Mouse (Mus musculus) heart, embryonic 16.5 days (tissue): ENCODE measurements at regions not wholly inside any gene's neighbourhood (a gene's known extent, or its start where the extent isn't known, plus 50 kb on each side); places are given as distances from the start of the nearest gene placed in this dataset.

Source experiments
- ATAC-seq: fragments of 200-750 bp; cut with Nextera tagmentation; replicated peaks from 2 replicates; pipeline ENCODE4 v1.8.0; 2017; ENCODE audit warnings: moderate number of reproducible peaks; ENCODE audit not compliant: insufficient read depth, low FRiP score; ENCODE audit errors: extremely low read depth
- H3K27ac ChIP-seq: fragments of 300-500 bp; sonication (generic); 2 replicates; pipeline ENCODE4 v1.5.1; 2014; ENCODE audit warnings: mild to moderate bottlenecking, low read length, control low read depth, moderate library complexity
- H3K27me3 ChIP-seq: fragments of 300-500 bp; sonication (generic); 2 replicates; pipeline ENCODE4 v1.6.1; 2014; ENCODE audit warnings: low read length, mixed read lengths; ENCODE audit not compliant: control insufficient read depth, insufficient read depth
- H3K36me3 ChIP-seq: fragments of 300-500 bp; sonication (generic); 2 replicates; pipeline ENCODE4 v1.6.1; 2014; ENCODE audit not compliant: control insufficient read depth, insufficient read depth
- H3K4me1 ChIP-seq: fragments of 300-500 bp; sonication (generic); 2 replicates; pipeline ENCODE4 v1.6.1; 2014; ENCODE audit warnings: low read length, mixed read lengths; ENCODE audit not compliant: control insufficient read depth, insufficient read depth
- H3K4me2 ChIP-seq: fragments of 300-500 bp; sonication (generic); 2 replicates; pipeline ENCODE4 v1.6.1; 2014; ENCODE audit warnings: low read depth, mild to moderate bottlenecking, control low read depth, low read length
- H3K4me3 ChIP-seq: fragments of 300-500 bp; sonication (generic); 2 replicates; pipeline ENCODE4 v1.5.1; 2014; ENCODE audit warnings: mild to moderate bottlenecking, control low read depth, low read length
- H3K9ac ChIP-seq: fragments of 300-500 bp; sonication (generic); 2 replicates; pipeline ENCODE4 v1.6.1; 2014; ENCODE audit warnings: low read length, control low read depth
- H3K9me3 ChIP-seq: fragments of 300-500 bp; sonication (generic); replicated peaks from 2 replicates; pipeline ENCODE4 v1.6.1; 2016; ENCODE audit warnings: low read length; ENCODE audit not compliant: control insufficient read depth
- WGBS: fragments of 180-500 bp; shearing (Covaris S2); extraction: QIAGEN DNeasy Blood & Tissue Kit; methylation state at CpG from one replicate; pipeline ENCODE4 v1.1.7; 2014; 5-methylcytosine and 5-hydroxymethylcytosine counted together

DNA sequence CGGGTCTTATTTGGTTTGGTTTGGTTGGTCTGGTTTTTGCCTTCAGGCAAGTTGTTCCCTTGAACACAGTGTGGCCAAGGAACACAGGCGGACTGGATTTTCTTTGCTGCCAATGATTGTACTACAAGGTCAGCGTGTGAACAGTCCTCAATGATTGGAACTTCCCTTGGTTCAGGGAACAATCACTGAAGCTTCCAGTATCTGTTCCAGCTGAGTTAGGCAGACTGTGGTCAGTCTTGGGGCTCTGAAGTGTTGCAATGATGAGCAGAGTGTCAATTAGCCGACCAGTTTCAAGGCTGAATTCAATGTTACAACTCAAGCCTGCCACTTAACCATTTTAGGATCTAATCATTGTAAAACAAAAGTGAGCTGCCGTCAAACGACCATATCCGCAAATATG lies 189.5 kb upstream of the Onecut1 start:
- Histone ChIP-seq H3K4me2 (no peak overlapping the region), H3K9ac (no peak overlapping the region), H3K36me3 (no peaks in the 10 kb centered on the region), H3K27ac (no peak overlapping the region), H3K4me1 (no peaks in the 10 kb centered on the region), H3K27me3 (no peaks in the 10 kb centered on the region), H3K9me3 (peaks cover 3% of the 10 kb centered on the region; the same call in 1 of the 2 replicates), H3K4me3 (no peak overlapping the region)
- ATAC-seq = no peak
- WGBS = 81% methylated on average over 7 of the region's 7 CpGs

DNA sequence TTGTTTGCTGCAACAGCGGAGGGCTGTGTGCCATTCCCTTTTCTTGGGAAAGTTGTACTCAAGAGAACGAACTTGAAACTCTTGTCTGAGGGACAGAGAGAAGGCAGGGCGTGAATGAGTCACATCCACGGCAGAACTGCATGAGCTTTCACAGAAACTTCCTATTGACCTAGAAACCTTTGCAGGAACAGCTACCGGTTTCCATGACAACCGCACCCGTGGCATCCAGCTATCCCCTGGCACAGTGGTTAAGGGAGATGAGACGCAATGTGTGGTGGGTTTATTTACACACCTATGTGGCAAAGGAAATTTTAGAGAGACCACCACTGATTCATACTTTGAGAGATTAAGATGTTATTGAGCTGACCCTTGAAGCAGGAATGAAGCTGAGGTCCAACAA lies 163.5 kb upstream of the Onecut1 start:
- no peak for ATAC-seq
- WGBS = 73% methylated on average over 8 of the region's 8 CpGs
- no peak overlapping the region for H3K4me3 ChIP-seq

DNA sequence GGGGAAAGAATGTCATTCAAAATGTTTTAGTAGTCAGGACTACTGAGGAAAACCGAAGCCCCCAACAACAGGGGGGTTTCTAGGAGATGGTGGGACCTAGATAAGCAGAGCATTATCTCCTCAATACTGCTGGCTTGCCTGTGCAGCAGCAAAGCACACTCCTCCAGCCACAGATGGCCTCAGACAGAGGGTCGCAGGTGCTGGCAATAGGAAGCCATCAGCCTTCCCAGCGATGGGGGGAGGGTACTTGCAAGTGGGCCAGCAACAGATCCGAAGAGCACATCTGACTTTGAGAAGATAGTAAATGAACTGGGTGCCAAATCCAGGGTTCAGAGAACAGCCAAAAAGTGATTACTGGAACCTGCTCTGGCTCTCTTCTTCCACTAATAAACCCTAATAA lies 156.0 kb upstream of the Onecut1 start:
- Histone ChIP-seq H3K4me1 (no peaks in the 10 kb centered on the region), H3K4me2 (no peak overlapping the region), H3K9ac (no peak overlapping the region), H3K27ac (no peak overlapping the region), H3K27me3 (no peaks in the 10 kb centered on the region), H3K36me3 (no peaks in the 10 kb centered on the region), H3K4me3 (no peak overlapping the region), H3K9me3 (no peaks in the 10 kb centered on the region)
- 38% methylated on average over 4 of the region's 4 CpGs for WGBS
- no peak for ATAC-seq

More for the DNA sequence above, 163.5 kb upstream of the Onecut1 start:
- Histone ChIP-seq H3K4me1 (no peaks in the 10 kb centered on the region), H3K27ac (no peak overlapping the region), H3K27me3 (no peaks in the 10 kb centered on the region), H3K9me3 (no peaks in the 10 kb centered on the region), H3K36me3 (no peaks in the 10 kb centered on the region), H3K4me2 (no peak overlapping the region), H3K9ac (no peak overlapping the region)

GRCm38 (mm10) chr9:74707608-74708007 lies 154.1 kb upstream of the Onecut1 start:
- H3K27me3 ChIP-seq = no peaks in the 10 kb centered on the region
- WGBS = 57% methylated on average over 1 of the region's 1 CpGs
- H3K9ac ChIP-seq = no peak overlapping the region
- H3K36me3 ChIP-seq = no peaks in the 10 kb centered on the region
- H3K4me3 ChIP-seq = no peak overlapping the region
- no peak overlapping the region for H3K4me2 ChIP-seq
- no peak for ATAC-seq
- no peaks in the 10 kb centered on the region for H3K4me1 ChIP-seq
- no peak overlapping the region for H3K27ac ChIP-seq
- no peaks in the 10 kb centered on the region for H3K9me3 ChIP-seq

DNA sequence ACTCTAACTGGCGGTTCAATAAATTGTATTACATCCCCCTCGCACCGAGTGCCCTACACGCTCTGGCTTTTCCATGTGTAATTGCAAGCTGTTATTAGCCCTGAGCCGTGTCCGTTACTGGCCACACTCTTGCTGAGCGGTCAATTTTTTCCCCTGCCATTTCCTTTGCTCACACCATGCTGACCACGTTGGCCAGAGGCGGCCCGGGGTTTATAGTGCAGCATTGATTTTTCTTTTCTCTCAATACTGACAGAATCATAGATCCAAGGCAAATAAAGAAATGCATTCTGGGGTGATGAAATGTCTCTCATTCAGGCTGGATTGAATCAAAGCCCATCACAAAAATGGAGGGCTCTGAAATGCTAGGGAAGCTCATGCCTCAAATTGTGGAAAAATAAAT lies 150.0 kb upstream of the Onecut1 start:
- WGBS = 85% methylated on average over 10 of the region's 10 CpGs
- Histone ChIP-seq H3K27ac (no peak overlapping the region), H3K9ac (no peak overlapping the region), H3K4me2 (no peak overlapping the region), H3K36me3 (no peaks in the 10 kb centered on the region), H3K4me1 (no peaks in the 10 kb centered on the region), H3K4me3 (no peak overlapping the region), H3K27me3 (no peaks in the 10 kb centered on the region), H3K9me3 (no peaks in the 10 kb centered on the region)
- no peak for ATAC-seq

DNA sequence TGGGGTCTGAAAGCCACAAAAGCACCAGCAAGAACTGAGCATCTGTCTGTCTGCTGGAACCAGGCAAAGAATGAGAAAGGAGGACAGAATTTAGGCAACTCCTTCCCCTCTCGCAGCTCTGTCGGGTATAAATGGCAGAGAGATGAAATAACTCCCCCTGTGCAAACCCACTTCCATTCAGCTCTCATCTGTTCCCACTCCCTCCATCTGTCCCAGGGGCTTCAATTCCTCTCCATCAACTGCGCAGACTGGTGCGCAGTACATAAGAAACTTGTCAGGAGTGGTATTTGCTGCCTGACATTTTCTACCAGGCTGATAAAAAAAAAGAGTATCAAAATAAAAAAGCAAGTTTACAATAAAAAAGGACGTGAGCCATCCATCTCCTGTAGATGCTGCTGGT lies 129.3 kb upstream of the Onecut1 start:
- Histone ChIP-seq H3K4me3 (no peak overlapping the region), H3K9me3 (0 out of 2 replicates have a peak, but pooled peaks cover 3% of the 10 kb centered on the region), H3K36me3 (no peaks in the 10 kb centered on the region), H3K27me3 (no peaks in the 10 kb centered on the region), H3K4me1 (no peaks in the 10 kb centered on the region), H3K27ac (no peak overlapping the region), H3K4me2 (no peak overlapping the region), H3K9ac (no peak overlapping the region)
- WGBS = 71% methylated on average over 5 of the region's 5 CpGs
- no peak for ATAC-seq

DNA sequence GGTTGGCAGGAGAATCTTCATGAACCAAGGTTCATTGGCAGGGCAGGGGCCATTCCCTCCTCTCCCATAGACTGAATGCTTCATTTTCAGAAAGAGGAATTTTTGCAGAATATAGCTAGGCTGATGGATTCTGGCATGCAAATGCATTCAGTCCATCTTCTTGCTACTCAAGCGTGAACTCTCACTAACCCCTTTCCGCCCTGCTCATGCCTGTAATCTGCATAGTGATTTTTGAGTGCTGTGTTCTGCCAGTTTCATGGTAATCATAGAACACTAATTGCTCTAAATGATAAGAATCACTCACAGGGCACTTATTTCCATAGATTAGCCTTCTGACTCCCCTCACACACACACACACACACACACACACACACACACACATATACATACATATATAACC lies 119.8 kb upstream of the Onecut1 start:
- Histone ChIP-seq H3K4me3 (no peak overlapping the region), H3K36me3 (no peaks in the 10 kb centered on the region), H3K4me2 (no peak overlapping the region), H3K27ac (no peak overlapping the region), H3K9ac (no peak overlapping the region), H3K4me1 (no peaks in the 10 kb centered on the region), H3K27me3 (no peaks in the 10 kb centered on the region), H3K9me3 (no peaks in the 10 kb centered on the region)
- ATAC-seq = no peak
- whole genome bisulfite sequencing = 85% methylated on average over 2 of the region's 2 CpGs

DNA sequence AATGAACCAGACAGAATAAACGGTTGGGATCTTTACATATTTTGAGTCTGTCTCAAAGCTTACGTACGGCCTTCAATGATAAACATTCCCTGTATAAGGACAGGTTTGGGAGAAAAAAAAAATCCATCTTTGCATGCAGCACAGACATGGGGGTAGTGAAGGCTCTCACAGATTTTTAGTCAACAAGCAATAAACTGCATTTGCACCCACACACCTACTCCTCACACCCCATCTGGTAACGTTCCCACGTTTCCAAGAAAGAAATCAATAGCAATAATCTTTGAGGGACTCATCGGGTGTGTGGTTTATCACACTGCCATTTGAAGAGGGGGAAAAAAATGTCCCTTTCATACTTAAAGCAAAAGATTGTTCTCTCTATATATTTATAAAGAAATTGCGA lies 113.8 kb upstream of the Onecut1 start:
- Histone ChIP-seq H3K4me3 (no peak overlapping the region), H3K36me3 (no peaks in the 10 kb centered on the region), H3K4me2 (no peak overlapping the region), H3K4me1 (no peaks in the 10 kb centered on the region), H3K27me3 (no peaks in the 10 kb centered on the region), H3K9me3 (no peaks in the 10 kb centered on the region), H3K27ac (no peak overlapping the region), H3K9ac (no peak overlapping the region)
- ATAC-seq = no peak
- WGBS = 76% methylated on average over 7 of the region's 7 CpGs

DNA sequence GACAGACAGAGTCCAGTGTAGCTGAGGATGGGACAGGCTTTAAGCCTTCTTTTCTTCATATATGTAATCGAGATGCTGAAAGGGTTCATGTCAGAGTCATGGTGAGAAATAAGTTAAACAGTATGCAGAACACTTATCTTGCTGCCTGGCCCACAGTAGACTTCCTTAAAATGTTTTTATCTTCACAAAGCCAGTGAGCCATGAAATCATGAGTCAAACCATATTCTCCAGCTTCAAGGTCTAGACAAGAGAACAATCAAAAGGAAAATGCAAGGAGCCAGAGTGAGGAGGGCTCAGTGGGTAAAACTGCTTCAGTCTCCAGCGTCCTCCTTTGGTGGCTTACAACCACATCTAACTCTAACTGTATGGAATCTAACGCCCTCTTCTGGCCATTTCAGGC lies 103.7 kb upstream of the Onecut1 start:
- Histone ChIP-seq H3K9me3 (no peaks in the 10 kb centered on the region; the same call in 1 of the 2 replicates), H3K4me3 (no peak overlapping the region), H3K36me3 (no peaks in the 10 kb centered on the region), H3K9ac (no peak overlapping the region), H3K27me3 (no peaks in the 10 kb centered on the region), H3K4me2 (no peak overlapping the region), H3K4me1 (no peaks in the 10 kb centered on the region), H3K27ac (no peak overlapping the region)
- no peak for ATAC-seq
- 64% methylated on average over 3 of the region's 3 CpGs for WGBS

DNA sequence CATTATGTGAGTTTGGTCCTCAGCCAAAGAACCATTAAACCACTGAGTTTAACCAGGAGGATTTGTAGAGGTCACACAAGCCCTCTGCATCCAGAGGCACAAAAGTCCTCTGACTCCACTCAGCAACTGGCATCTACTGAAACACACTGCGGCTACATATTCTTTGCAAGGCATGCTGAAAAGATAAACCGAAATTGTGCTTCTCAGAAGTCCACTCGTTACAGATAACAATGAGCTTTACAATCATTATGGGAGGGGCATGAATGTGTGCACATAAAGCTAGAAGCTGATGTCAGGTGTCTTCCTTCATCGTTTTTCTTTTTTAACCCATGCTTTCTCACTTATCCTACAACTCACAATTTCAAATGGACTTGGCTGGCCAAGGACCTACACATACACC lies 102.8 kb upstream of the Onecut1 start:
- WGBS = 79% methylated on average over 4 of the region's 4 CpGs
- no peak for ATAC-seq

More for the DNA sequence above, 102.8 kb upstream of the Onecut1 start:
- no peaks in the 10 kb centered on the region for H3K27me3 ChIP-seq
- H3K9ac ChIP-seq = no peak overlapping the region
- H3K27ac ChIP-seq = no peak overlapping the region
- no peaks in the 10 kb centered on the region for H3K36me3 ChIP-seq
- H3K9me3 ChIP-seq = no peaks in the 10 kb centered on the region; the same call in 1 of the 2 replicates
- no peak overlapping the region for H3K4me3 ChIP-seq
- H3K4me1 ChIP-seq = no peaks in the 10 kb centered on the region
- no peak overlapping the region for H3K4me2 ChIP-seq
